Mouse (Mus musculus) lung, postnatal 36 days (tissue): ENCODE results near the gene Vps39.
A peak's percentile ranks its signal among the peaks of the same experiment; 100 is the strongest.

Experiments used
- DNase-seq: peaks from one replicate; pipeline ENCODE4 v3.0.0; 2022; ENCODE audit warnings: mixed read lengths

Gene Vps39

GRCm38 (mm10) chr2:120352682-120353646 is at the start of gene Vps39:
Vps39 (minus strand) TSS chr2:120353137.
- peak; percentile 94 for DNase-seq

- no peak for DNase-seq
Observed at GRCm38 (mm10) chr2:120397951-120398350, 45.0 kb upstream of the Vps39 start.

DNA sequence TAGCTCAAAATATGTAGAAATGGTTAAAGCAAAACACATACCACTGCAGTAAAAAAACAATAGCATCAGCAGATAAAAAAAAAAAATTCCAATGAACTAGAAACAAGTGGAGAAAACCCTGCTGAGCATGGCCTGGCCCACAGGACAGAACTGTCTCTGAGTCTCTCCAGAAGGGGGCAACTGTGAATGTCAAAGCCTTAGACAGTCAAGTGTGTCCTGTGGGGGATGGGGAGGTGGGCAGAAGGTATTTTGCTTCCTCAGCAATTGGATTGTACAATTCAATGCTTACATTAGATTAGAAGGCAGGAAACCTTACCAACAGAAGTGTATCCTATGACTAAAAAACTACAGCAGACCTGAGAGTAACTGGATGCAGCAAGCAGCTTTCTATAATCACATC is 39.5 kb upstream of the Vps39 start:
- no peak for DNase-seq

GRCm38 (mm10) chr2:120390934-120391333 is 38.0 kb upstream of the Vps39 start:
- DNase-seq = no peak

DNA sequence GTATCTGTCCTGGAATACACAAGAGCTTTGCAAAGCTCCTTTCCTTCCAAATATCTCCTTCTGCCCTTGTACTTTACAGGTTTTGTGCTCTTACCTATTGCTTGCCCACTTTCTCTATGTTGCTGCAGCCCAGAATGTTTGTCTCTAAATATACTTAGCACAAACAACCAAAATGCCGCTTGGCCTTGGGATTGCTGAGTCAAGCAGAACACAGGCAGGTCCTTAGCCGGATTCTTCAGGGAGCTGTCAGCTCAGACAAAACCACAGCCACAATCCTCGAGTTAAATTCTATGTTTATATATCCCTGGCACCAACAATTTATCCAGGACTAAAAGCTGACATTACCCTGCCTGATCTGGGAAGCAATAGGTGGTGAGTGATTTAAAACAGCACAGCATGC is 36.4 kb upstream of the Vps39 start:
- DNase-seq = no peak

DNA sequence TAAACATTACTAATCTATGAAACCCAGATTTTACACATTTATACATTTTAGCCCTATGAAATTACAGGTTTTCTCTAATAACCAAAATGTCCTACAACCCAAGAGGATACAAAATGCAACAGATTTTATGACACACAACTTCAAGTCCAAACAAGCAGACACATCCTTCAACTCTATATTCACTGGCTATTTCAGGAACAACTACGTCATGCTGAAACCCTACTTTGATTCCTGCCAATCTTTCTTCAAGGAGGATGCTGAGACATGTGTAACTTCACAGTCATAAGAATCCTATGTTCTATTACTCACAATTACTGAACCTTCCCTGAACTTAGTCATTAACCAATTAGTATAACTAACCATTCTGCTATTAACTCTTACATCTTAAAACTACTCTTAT is 34.4 kb upstream of the Vps39 start:
- no peak for DNase-seq

- DNase-seq = no peak
Observed at GRCm38 (mm10) chr2:120386264-120386663, 33.3 kb upstream of the Vps39 start.

- DNase-seq = no peak
Observed at GRCm38 (mm10) chr2:120373858-120374257, 20.9 kb upstream of the Vps39 start.

GRCm38 (mm10) chr2:120367416-120368207 is 14.7 kb upstream of the Vps39 start:
- no peak for DNase-seq

- DNase-seq = no peak
Observed at GRCm38 (mm10) chr2:120366501-120366900, 13.6 kb upstream of the Vps39 start.

DNA sequence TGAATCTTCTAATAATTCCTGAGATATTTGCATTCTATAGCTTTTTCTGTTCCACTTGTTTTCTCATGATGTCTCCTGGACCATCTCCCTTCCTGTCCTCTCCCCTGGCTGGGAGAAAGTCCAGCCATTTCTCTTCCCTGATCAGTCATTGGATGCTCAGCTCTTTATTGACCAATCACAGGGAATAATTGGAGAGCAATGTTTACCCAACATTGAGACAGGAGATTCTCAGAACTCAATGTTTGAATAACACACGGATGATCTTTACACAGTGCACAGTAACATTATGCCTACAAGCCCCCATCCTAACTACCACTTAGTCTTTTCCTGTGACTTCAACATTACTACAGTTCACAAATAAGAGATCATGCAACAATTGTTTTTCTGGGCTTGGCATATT is 7.5 kb upstream of the Vps39 start:
- DNase-seq = no peak

GRCm38 (mm10) chr2:120351321-120351720 is 1.6 kb downstream of the Vps39 start:
- peak; percentile 61 for DNase-seq

GRCm38 (mm10) chr2:120348120-120348519 is 4.8 kb downstream of the Vps39 start:
- DNase-seq = peak; percentile 55

DNA sequence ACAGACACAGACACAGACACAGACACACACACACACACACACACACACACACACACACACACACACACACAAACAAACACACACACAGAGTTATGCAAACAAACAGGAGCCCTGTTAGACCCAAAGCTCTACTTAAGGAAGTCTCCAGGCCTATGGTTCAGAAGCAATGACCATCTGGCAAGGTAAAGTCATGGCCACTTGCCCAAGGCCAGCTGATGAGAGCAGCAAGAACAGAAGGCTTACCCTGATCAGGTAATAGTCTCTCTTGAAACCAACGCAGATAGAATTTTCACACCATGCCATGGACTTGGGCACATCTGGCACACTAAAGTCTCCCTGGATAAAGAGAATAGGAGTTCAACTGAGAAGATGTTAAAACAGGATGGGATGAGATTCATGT is 11.2 kb downstream of the Vps39 start:
- no peak for DNase-seq

DNA sequence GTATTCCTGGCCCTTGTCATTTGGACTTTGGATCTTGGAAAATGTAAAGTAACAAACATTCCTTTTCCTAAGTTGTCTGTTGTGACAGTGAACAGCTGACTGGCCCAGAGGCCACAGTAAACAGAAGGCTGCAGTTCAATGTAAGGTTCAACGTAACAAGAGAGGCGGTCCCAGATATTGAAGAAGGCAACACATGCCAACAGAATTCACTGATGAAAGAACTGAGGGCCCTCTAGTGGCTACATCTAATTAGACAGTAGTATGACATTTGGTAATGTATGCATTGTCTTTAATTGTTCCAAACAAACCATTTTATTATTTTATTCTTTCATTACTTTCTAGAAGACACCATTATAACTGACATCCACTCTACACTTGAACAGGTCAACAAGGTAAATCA is 15.1 kb downstream of the Vps39 start:
- DNase-seq = no peak

GRCm38 (mm10) chr2:120331575-120331974 is 21.4 kb downstream of the Vps39 start:
- DNase-seq = no peak

DNA sequence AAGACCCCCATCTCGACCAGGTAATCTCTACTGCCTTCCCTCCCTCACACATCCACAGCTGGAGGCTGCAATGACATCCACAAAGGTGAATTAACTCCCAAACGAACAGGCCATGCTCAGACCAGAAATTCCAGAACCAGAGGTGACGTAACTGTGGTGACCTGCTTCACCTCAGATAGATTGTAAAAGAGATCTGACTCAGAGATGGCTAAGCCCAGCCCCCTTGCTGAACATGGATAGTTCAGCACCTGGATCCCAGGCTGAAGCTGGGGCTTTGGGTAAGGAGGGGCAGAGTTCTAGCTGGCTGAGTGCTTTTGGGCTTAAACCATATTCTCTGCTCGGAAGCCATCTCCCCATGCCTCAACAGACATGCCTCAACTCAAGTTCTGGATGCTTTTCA is 37.9 kb downstream of the Vps39 start:
- no peak for DNase-seq

GRCm38 (mm10) chr2:120314487-120314886 is 38.5 kb downstream of the Vps39 start:
- no peak for DNase-seq

DNA sequence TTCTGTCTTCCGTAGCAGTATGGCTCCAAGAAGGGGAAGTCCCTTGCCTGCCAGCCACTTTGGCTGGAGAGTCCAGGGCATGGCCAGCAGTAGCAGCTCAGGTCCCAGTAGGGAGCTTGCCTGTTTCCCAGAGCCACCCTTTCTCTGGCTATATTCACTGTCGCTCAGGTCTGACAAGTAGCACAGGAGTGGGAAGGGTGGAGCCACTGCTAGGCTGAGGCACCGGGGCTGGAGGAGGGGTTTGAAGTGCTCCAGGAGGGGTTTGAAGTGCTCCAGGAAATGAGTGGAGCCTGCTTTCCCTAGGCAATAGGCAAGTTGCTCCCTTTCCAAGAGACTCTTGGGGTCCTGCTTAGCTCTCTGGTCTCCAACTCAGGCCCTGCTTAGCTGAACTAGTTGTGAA is 39.0 kb downstream of the Vps39 start, which contains the start of gene Pla2g4f:
TSS of gene Pla2g4f (minus strand) at position 190 of the 400 bp plus-strand sequence.
- DNase-seq = peak; percentile 79

GRCm38 (mm10) chr2:120312276-120312825 is 40.6 kb downstream of the Vps39 start:
- peak; percentile 62 for DNase-seq

DNA sequence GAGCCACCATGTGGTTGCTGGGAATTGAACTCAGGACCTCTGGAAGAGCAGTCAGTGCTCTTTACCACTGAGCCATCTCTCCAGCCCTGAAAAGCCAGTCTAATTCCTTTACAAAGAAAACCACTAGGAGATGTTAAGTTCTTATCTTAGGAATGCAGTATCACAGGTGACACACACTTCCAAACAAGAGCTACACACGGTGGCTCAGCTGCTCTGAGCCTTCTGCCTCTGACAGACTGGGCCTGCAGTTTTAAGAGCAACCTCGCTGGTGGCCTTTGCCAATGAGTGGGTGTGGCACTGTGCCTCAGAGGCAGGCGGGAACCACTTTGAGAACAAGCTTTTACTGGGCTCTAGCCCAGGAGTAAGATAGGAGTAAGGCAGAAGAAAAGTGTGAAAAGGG is 48.8 kb downstream of the Vps39 start:
- DNase-seq = peak; percentile 18

- DNase-seq = no peak
Observed at GRCm38 (mm10) chr2:120301076-120301475, 51.9 kb downstream of the Vps39 start.

- no peak for DNase-seq
Observed at GRCm38 (mm10) chr2:120299866-120300265, 53.1 kb downstream of the Vps39 start.
